Mouse (Mus musculus) midbrain, embryonic 12.5 days (tissue): ENCODE measurements around the gene Efna3. TPM values are rescaled to one million over a fixed set of nuclear protein-coding genes. Genes with fewer than 3 reads are reported as not detected.

Experiments used
- ATAC-seq: fragments of 200-750 bp; cut with Nextera tagmentation; 2 replicates; pipeline ENCODE4 v1.8.0; 2017; ENCODE audit warnings: low read depth, moderate TSS enrichment, moderate library complexity; ENCODE audit not compliant: low FRiP score
- H3K27ac ChIP-seq: fragments of 300-500 bp; sonication (generic); replicated peaks from 2 replicates; pipeline ENCODE4 v1.5.1; 2016; ENCODE audit warnings: mild to moderate bottlenecking
- H3K27me3 ChIP-seq: fragments of 300-500 bp; sonication (generic); 2 replicates; pipeline ENCODE4 v1.6.1; 2016; ENCODE audit warnings: mild to moderate bottlenecking
- H3K36me3 ChIP-seq: fragments of 300-500 bp; sonication (generic); 2 replicates; pipeline ENCODE4 v1.6.1; 2016
- H3K4me1 ChIP-seq: fragments of 300-500 bp; sonication (generic); 2 replicates; pipeline ENCODE4 v1.6.1; 2016
- H3K4me2 ChIP-seq: fragments of 300-500 bp; sonication (generic); replicated peaks from 2 replicates; pipeline ENCODE4 v1.6.1; 2016; ENCODE audit warnings: mild to moderate bottlenecking, moderate library complexity
- H3K4me3 ChIP-seq: fragments of 300-500 bp; sonication (generic); 2 replicates; pipeline ENCODE4 v1.5.1; 2016; ENCODE audit warnings: mild to moderate bottlenecking
- H3K9ac ChIP-seq: fragments of 300-500 bp; sonication (generic); replicated peaks from 2 replicates; pipeline ENCODE4 v1.6.1; 2016; ENCODE audit warnings: mild to moderate bottlenecking, moderate library complexity
- H3K9me3 ChIP-seq: fragments of 300-500 bp; sonication (generic); 2 replicates; pipeline ENCODE4 v1.6.1; 2016; ENCODE audit warnings: mild to moderate bottlenecking
- WGBS: fragments of 180-500 bp; shearing (Covaris S2); methylation state at CpG from one replicate; pipeline ENCODE4 v1.1.7; 2016; 5-methylcytosine and 5-hydroxymethylcytosine counted together
- polyA plus RNA-seq: library from polyadenylated mRNA; unstranded; fragments of >200 nt; fragmentation: Nextera tagmentation; extraction: Ambion mirVana; gene quantifications from 2 replicates; pipeline ENCODE4 v1.2.1, GENCODE M21; 2016

Efna3 gene
- polyA plus RNA-seq, 1 experiment from 2014 or later: 11.1 TPM

DNA sequence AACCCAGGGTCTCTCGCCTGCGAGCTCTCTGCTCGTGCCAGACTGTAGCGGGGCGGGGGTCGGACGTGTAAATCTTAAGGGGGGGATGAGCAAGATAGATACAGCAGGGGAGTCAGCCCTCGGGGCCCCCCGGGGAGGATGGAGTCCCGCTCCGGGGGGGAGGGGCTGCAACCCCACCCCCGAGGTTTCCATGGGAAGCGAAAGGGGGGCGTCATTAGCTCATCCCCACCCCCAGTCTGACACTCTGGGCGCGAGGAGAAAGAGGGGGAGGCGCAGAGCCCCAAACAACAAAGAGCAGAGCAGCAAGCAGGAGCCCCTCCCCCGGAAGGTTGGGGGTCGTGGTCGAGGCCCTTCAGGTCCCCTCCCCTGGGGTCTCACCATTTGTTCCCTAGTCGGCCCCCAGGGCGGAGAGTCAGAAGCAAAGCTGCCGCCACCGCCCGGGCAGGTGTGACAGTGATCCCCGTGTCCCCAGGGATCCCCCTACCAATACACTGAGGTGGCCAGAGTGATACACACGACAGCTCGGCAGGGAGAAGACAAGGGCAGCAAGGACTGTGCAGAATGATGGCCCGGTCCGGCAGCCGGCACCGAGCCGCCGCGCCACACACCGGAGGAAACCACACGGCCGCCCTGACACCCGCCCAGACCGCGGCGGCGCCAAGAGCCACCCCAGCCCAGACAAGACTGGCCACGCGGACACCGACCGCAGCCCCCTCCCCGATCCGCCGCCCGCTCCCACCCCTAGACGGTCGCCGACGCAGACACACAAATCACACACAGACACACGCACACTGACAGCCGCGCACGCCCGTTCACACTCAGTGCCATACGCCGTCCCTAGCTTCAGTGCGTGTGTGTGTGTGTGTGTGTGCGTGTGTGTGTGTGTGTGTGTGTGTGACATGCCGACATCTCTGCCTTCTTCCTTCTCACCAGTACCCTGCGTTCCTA is 1.3 kb downstream of the Efna3 start:
- Histone ChIP-seq H3K9me3 (no peaks in the 10 kb centered on the region), H3K9ac (peak overlapping the region; percentile 58), H3K36me3 (no peaks in the 10 kb centered on the region), H3K27ac (peak overlapping the region; percentile 72), H3K4me2 (peak overlapping the region; percentile 93), H3K27me3 (peaks cover 83% of the 10 kb centered on the region), H3K4me3 (peak overlapping the region; percentile 69), H3K4me1 (peaks cover 54% of the 10 kb centered on the region)
- WGBS: under 1% methylated on average over 62 of the region's 66 CpGs
- ATAC-seq: peak; percentile 31

DNA sequence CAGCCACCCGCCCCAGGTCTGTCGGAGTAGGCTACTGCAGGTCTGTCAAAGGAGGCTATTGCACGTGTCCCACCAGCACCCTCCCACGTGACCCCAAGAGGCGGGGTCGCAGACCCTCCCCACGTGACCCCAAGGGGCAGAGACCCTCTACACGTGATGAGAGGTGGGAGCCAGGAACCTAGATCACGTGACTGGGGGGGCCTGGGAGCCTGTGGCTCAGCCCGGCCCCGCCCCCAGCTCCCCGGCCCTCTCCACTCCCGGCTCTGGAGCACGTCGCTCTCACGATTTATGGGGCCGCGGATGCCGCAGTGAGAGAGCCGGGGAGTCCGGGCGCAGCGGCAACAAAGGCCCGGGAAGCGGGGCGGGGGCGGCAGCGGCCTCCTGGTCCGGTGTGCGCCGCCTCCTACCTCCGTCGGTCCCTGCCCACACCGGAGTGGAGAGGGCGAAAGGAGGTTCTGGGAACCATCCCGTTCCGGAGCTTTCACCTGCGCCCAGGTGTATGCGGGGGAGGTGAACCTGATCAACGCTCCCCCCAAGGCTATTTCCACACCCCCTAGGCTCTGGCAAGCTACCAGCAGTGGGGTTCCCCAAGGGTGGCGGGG is 2.1 kb downstream of the Efna3 start:
- H3K27me3 ChIP-seq: peaks cover 84% of the 10 kb centered on the region
- H3K27ac ChIP-seq: peak overlapping the region; percentile 72
- ATAC-seq: no peak
- peaks cover 62% of the 10 kb centered on the region for H3K4me1 ChIP-seq
- no peaks in the 10 kb centered on the region for H3K36me3 ChIP-seq
- WGBS: under 1% methylated on average over 39 of the region's 41 CpGs
- H3K9me3 ChIP-seq: no peaks in the 10 kb centered on the region
- peak overlapping the region; percentile 93 for H3K4me2 ChIP-seq
- H3K9ac ChIP-seq: peak overlapping the region; percentile 58
- H3K4me3 ChIP-seq: peak overlapping the region; percentile 69

DNA sequence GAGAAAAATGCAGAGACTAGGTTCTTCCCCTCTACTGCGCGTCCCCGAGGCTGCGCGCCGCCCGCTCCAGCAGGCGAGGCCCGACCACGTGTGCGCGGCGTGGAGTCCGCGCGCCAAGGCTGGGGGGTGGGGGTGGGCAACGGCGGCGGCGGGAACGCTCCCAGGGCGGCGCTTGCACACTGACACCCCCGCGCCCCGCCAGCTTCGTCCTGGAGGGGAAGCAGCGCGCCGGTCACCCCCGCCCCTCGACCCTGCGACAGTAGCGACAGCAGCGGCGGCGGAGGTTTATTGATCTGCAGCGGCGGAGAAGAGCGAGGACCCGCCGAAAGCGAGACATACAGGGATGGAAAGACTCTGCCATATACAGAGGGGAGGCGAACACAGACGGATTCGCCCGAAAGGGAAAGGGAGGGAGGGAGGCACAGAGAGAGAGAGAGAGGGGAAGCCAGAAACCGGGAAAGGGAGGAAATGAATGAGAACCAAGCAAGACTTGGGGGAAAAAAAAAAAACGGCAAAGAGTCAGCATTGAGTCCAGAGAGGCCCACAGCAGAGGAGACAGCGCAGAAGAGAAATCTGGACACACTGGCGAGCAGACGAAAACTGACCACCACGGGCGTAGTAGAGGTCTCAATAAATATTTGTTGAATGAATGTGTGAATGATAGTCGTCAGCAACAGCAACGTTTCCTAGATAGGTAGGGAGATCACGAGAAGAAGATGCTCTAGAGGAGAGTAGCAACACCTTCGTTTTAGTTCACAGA is 3.0 kb downstream of the Efna3 start:
- Histone ChIP-seq H3K36me3 (no peaks in the 10 kb centered on the region), H3K9ac (peak overlapping the region; percentile 43), H3K4me1 (peaks cover 71% of the 10 kb centered on the region), H3K27me3 (peaks cover 93% of the 10 kb centered on the region), H3K9me3 (no peaks in the 10 kb centered on the region), H3K4me2 (peak overlapping the region; percentile 93), H3K27ac (peak overlapping the region; percentile 72; the same call in 1 of the 2 replicates), H3K4me3 (peak overlapping the region; percentile 69)
- 3% methylated on average over 58 of the region's 58 CpGs for WGBS
- ATAC-seq: no peak

DNA sequence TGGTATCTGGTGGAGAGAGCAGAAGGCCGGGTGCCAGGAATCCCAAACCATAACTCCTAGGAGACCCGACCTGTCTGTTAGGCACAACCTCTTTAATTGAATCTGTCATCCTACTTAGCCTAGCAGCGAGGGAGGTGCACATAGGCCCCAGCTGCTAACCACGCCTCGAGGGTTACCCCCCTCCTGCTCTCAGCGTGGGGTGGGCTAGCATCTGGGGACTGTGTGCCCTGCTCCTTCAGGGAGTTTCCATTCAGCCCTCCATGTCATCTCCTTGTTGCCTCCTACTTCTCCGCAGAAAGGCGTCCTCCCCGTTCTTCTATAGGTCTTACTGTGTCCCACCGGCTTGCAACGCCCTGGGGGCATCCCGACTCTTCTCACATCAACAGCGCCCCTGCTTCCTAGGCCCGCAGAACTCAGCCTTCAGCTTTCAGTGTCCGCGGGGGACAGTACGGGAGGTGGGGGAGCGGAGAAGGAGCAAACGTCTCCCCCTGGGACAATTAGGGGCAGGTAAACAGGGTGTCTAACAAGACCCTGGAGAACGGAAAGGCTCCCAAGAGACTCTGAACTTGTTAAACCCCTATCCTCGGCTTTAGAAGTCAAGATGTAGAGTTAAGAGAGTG is 3.7 kb downstream of the Efna3 start:
- H3K9ac ChIP-seq: peak overlapping the region; percentile 43
- no peaks in the 10 kb centered on the region for H3K36me3 ChIP-seq
- no peaks in the 10 kb centered on the region for H3K9me3 ChIP-seq
- 7% methylated on average over 21 of the region's 21 CpGs for WGBS
- H3K4me2 ChIP-seq: peak overlapping the region; percentile 93
- H3K27me3 ChIP-seq: peaks cover 95% of the 10 kb centered on the region
- H3K4me1 ChIP-seq: peaks cover 72% of the 10 kb centered on the region
- no peak for ATAC-seq
- H3K4me3 ChIP-seq: peak overlapping the region; percentile 69
- no peak overlapping the region; the same call in 1 of the 2 replicates for H3K27ac ChIP-seq

DNA sequence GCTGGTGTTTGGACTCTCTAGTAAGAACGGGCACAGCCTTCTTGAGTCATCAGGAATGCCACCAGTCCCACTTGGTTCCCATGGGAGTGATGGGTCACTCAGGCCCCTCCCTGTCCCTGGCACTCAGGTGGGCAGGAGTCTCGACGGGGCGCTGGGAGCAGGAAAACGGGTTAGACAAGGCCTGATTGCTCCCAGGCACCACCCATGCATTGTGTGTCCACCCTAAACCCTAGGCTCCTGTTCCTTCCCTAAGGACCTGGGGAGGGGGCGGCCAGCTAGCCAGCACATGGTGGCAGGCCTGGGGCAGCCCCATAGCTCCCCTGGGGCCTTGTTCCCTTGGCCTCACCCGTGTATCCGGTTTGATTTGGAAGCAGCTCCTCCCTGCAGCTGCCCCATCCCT is 4.4 kb downstream of the Efna3 start:
- H3K9ac ChIP-seq: no peak overlapping the region
- H3K4me3 ChIP-seq: no peak overlapping the region
- H3K27ac ChIP-seq: no peak overlapping the region
- no peak overlapping the region for H3K4me2 ChIP-seq
- 72% methylated on average over 8 of the region's 8 CpGs for WGBS
- H3K9me3 ChIP-seq: no peaks in the 10 kb centered on the region
- peaks cover 72% of the 10 kb centered on the region for H3K4me1 ChIP-seq
- H3K36me3 ChIP-seq: no peaks in the 10 kb centered on the region
- ATAC-seq: no peak
- peaks cover 88% of the 10 kb centered on the region for H3K27me3 ChIP-seq

DNA sequence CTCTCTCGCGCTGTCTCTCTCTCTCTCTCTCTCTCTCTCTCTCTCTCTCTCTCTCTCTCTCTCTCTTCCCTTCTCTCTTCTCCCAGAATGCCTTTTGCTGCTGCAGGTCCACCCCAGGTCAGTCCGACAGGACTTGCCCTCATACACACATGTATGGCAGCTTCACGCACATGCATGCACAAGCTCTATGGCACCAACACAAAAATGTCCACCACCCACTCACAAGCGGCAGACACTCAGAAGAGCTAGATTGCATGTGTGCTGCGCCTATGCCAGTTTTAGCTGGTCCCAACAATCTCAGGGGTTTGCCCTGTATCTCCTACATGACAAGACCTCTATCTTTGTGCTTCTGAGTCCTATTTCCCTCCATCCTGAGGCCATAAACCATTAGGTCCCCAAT is 5.5 kb downstream of the Efna3 start:
- peaks cover 63% of the 10 kb centered on the region for H3K4me1 ChIP-seq
- WGBS: 57% methylated on average over 6 of the region's 6 CpGs
- H3K27me3 ChIP-seq: peaks cover 77% of the 10 kb centered on the region
- no peak overlapping the region for H3K9ac ChIP-seq
- no peak overlapping the region for H3K4me3 ChIP-seq
- H3K4me2 ChIP-seq: peak overlapping the region; percentile 25
- no peaks in the 10 kb centered on the region for H3K36me3 ChIP-seq
- no peak overlapping the region for H3K27ac ChIP-seq
- H3K9me3 ChIP-seq: no peaks in the 10 kb centered on the region
- no peak for ATAC-seq

DNA sequence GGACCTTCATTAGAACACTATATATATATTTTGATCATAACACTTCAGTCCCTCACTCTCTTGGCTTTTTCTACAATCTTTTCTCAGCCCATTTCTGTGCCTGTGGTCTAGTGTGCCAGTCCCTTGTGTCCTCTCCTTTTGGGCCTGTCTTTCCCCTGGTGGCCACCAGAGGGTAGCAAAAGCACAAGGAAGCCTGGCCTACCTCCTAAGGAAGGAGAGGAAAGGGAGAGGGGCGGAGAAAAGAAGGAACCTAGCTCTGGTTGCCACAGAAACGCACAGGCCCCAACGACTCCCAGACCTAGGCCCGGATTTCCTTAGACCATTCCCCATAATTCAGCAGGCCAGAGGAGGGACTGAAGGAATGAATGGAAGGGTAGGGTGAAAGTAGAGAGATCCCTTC is 5.9 kb downstream of the Efna3 start:
- H3K4me1 ChIP-seq: peaks cover 59% of the 10 kb centered on the region
- H3K4me2 ChIP-seq: peak overlapping the region; percentile 60
- H3K27me3 ChIP-seq: peaks cover 73% of the 10 kb centered on the region
- no peak overlapping the region for H3K4me3 ChIP-seq
- H3K9me3 ChIP-seq: no peaks in the 10 kb centered on the region
- 2% methylated on average over 4 of the region's 4 CpGs for WGBS
- ATAC-seq: 0 out of 2 replicates have a peak, but pooled peaks have one; percentile 21
- H3K9ac ChIP-seq: no peak overlapping the region
- H3K27ac ChIP-seq: no peak overlapping the region
- H3K36me3 ChIP-seq: no peaks in the 10 kb centered on the region

DNA sequence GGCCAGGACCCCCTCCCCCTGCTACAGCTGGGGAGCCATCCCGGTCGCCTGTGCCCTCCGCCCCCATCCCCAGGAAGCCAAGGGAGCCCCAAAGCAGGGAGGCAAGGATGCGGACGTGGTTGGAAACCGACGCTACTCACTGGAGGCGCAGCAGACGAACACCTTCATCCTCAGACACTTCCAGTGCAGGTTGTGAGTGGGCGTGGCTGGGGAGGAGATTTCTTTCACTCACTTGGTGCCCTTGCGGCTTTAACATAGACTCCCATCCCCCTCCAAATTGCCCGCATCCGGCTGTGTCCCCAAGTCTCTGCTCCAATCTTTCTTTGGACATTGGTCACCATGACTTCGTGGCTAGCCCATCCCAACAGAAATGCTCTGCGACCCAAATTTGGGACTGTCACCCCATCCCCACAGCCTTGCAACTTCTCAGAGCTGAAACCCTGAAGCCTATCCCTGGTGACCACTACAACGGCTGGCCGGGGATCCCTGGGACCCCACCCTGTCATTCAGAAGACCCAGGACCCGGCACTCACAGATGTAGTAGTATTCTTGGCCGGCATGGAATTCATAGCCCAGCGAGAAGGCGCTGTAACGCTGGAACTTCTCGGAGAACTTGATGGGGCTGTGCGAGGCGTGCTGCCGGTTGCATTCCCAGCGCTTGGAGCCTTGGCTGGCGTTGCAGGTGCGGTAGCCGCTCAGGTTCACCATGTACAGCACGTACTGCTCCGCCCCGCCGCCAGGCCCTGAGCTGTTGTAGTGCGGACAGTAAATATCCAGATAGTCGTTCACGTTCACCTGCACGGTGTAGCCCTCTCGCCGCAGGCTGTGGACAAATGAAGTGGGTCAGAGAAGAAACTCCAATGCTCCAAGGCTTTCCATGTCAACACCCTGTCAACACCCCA is 6.6 kb downstream of the Efna3 start:
- peak; percentile 12; the same call in 1 of the 2 replicates for ATAC-seq
- Histone ChIP-seq H3K27me3 (peaks cover 67% of the 10 kb centered on the region), H3K4me2 (peak overlapping the region; percentile 60), H3K9ac (peak overlapping the region; percentile 39; the same call in 1 of the 2 replicates), H3K36me3 (no peaks in the 10 kb centered on the region), H3K27ac (no peak overlapping the region), H3K9me3 (no peaks in the 10 kb centered on the region), H3K4me1 (peaks cover 53% of the 10 kb centered on the region), H3K4me3 (peak overlapping the region; percentile 36)
- WGBS: 8% methylated on average over 40 of the region's 40 CpGs

DNA sequence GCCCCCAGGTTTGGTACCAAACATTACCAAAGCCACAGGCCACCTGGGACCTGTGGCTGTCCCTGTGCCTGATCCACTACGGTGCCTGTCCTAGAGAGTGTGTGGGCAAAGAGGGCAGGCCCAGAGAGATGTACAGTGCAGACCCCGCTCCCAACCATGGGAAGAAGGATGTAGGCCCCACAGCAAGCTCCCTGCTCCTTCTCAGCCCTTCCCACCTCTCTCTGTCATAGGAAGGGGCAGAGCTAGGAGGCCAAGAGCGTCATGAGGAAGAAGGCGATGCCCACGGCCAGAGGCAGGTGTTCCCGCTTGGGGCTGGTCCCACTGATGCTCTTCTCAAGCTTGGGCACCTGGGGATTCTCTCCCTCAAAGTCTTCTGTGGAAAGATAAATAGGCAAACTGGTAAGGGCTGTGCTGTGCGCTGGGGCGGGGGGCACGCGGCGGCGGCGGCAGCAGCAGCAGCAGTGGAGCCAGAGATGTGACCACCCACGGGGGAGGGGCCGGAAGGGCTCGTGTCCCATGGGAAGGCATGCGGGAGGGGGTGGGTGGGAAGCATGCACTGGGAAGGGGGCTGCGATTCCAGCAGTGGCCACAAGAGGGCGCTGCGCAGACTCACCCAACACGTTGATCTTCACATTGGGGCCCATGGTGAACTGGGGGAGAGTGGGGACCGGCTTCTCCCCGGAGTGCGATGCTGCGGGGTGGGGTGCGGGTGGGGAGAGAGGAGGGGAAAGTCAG is 7.4 kb downstream of the Efna3 start:
- 5% methylated on average over 26 of the region's 26 CpGs for WGBS
- Histone ChIP-seq H3K36me3 (no peaks in the 10 kb centered on the region), H3K27me3 (peaks cover 58% of the 10 kb centered on the region), H3K4me3 (peak overlapping the region; percentile 36), H3K9ac (peak overlapping the region; percentile 42; the same call in 1 of the 2 replicates), H3K9me3 (no peaks in the 10 kb centered on the region), H3K27ac (no peak overlapping the region), H3K4me2 (peak overlapping the region; percentile 60), H3K4me1 (peaks cover 44% of the 10 kb centered on the region)
- ATAC-seq: peak; percentile 34

DNA sequence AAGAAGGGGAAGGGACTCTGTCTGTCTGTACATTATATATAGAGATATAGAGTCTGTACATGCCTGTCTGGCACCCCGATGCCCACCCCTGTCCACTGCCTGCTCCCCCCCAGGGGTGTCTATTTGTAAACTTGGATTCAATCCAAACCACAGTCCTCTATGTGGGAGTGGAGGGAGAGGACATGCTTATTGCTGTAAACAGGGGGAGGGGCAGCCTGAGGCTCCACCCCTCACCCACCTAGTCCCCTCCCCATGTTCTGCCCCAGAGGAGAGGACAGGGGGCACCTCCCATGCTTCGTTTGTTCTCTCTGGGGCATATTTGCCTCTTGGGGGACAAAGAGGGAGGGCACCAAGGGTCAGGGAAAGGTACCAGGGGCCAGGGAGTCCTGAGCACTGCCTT is 8.0 kb downstream of the Efna3 start:
- Histone ChIP-seq H3K4me3 (no peak overlapping the region), H3K4me2 (peak overlapping the region; percentile 60), H3K9me3 (no peaks in the 10 kb centered on the region), H3K9ac (no peak overlapping the region), H3K36me3 (no peaks in the 10 kb centered on the region), H3K27ac (no peak overlapping the region), H3K4me1 (peaks cover 39% of the 10 kb centered on the region), H3K27me3 (peaks cover 53% of the 10 kb centered on the region)
- WGBS: 38% methylated on average over 2 of the region's 2 CpGs
- no peak for ATAC-seq
